Mouse (Mus musculus) forebrain, embryonic 14.5 days (tissue): ENCODE results near the gene Misp. TPM values are rescaled to one million over a fixed set of nuclear protein-coding genes. Genes with fewer than 3 reads are reported as not detected.

Experiments used
- ATAC-seq: fragments of 200-750 bp; cut with Nextera tagmentation; 2 replicates; pipeline ENCODE4 v1.8.0; 2017; ENCODE audit warnings: mild to moderate bottlenecking, moderate library complexity
- DNase-seq: peaks from one replicate; pipeline ENCODE4 v3.0.0-alpha.2; 2015; ENCODE audit warnings: low spot score
- H3K27ac ChIP-seq: fragments of 300-500 bp; sonication (generic); 2 replicates; pipeline ENCODE4 v1.5.1; 2014; ENCODE audit warnings: low read depth, mild to moderate bottlenecking, control low read depth, low read length, moderate library complexity
- H3K27me3 ChIP-seq: fragments of 300-500 bp; sonication (generic); replicated peaks from 2 replicates; pipeline ENCODE4 v1.6.1; 2014; ENCODE audit warnings: low read length, control low read depth, mixed read lengths; ENCODE audit not compliant: control insufficient read depth, insufficient read depth
- H3K36me3 ChIP-seq: fragments of 300-500 bp; sonication (generic); 2 replicates; pipeline ENCODE4 v1.6.1; 2014; ENCODE audit warnings: low read length, control low read depth; ENCODE audit not compliant: control insufficient read depth, insufficient read depth
- H3K4me1 ChIP-seq: fragments of 300-500 bp; sonication (generic); 2 replicates; pipeline ENCODE4 v1.6.1; 2014; ENCODE audit warnings: antibody characterized with exemption, low read length, control low read depth; ENCODE audit not compliant: control insufficient read depth, insufficient read depth
- H3K4me2 ChIP-seq: fragments of 300-500 bp; sonication (generic); 2 replicates; pipeline ENCODE4 v1.6.1; 2014; ENCODE audit warnings: mild to moderate bottlenecking, control low read depth, low read length
- H3K4me3 ChIP-seq: fragments of 300-500 bp; sonication (generic); 2 replicates; pipeline ENCODE4 v1.5.1; 2014; ENCODE audit warnings: low read depth, low read length, control low read depth
- H3K9ac ChIP-seq: fragments of 300-500 bp; sonication (generic); 2 replicates; pipeline ENCODE4 v1.6.1; 2014; ENCODE audit warnings: mild to moderate bottlenecking, low read length, control low read depth, moderate library complexity
- H3K9me3 ChIP-seq: fragments of 300-500 bp; sonication (generic); replicated peaks from 2 replicates; pipeline ENCODE4 v1.6.1; 2016; ENCODE audit warnings: low read length, control low read depth, mixed read lengths; ENCODE audit not compliant: control insufficient read depth
- WGBS: fragments of 180-500 bp; shearing (Covaris S2); extraction: QIAGEN DNeasy Blood & Tissue Kit; methylation state at CpG from one replicate; pipeline ENCODE4 v1.1.7; 2014; 5-methylcytosine and 5-hydroxymethylcytosine counted together
- polyA plus RNA-seq: library from polyadenylated mRNA; unstranded; fragments of >200 nt; fragmentation: Nextera tagmentation; extraction: Ambion mirVana; gene quantifications from 2 replicates; pipeline ENCODE4 v1.2.1, GENCODE M21; 2014

The Misp gene
- polyA plus RNA-seq, 1 experiment from 2014 or later, result 0.41 TPM

GRCm38 (mm10) chr10:79840091-79840490, 19.3 kb downstream of the Misp start:
- H3K9me3 ChIP-seq, result no peaks in the 10 kb centered on the region
- H3K36me3 ChIP-seq, result no peaks in the 10 kb centered on the region
- no peaks in the 10 kb centered on the region; the same call in 1 of the 2 replicates for H3K4me1 ChIP-seq
- WGBS, result 86% methylated on average over 3 of the region's 3 CpGs
- ATAC-seq (no peak), DNase-seq (no peak)
- H3K27ac ChIP-seq, result peak overlapping the region; percentile 22; the same call in 1 of the 2 replicates
- no peak overlapping the region for H3K4me2 ChIP-seq
- no peak overlapping the region for H3K9ac ChIP-seq
- no peaks in the 10 kb centered on the region for H3K27me3 ChIP-seq
- H3K4me3 ChIP-seq, result no peak overlapping the region

GRCm38 (mm10) chr10:79840644-79841551, 20.1 kb downstream of the Misp start:
- Histone ChIP-seq H3K9me3 (no peaks in the 10 kb centered on the region), H3K4me3 (peak overlapping the region; percentile 6), H3K36me3 (no peaks in the 10 kb centered on the region), H3K9ac (peak overlapping the region; percentile 17), H3K27ac (peak overlapping the region; percentile 22; the same call in 1 of the 2 replicates), H3K27me3 (no peaks in the 10 kb centered on the region), H3K4me1 (no peaks in the 10 kb centered on the region; the same call in 1 of the 2 replicates), H3K4me2 (peak overlapping the region; percentile 40)
- peak; percentile 83 for ATAC-seq
- WGBS, result under 1% methylated on average over 23 of the region's 24 CpGs
- DNase-seq, result peak; percentile 72

GRCm38 (mm10) chr10:79842322-79842721, 21.5 kb downstream of the Misp start:
- WGBS, result 74% methylated on average over 3 of the region's 3 CpGs
- Histone ChIP-seq H3K9ac (no peak overlapping the region), H3K9me3 (no peaks in the 10 kb centered on the region), H3K27ac (no peak overlapping the region), H3K27me3 (no peaks in the 10 kb centered on the region), H3K4me3 (no peak overlapping the region), H3K4me2 (no peak overlapping the region), H3K4me1 (no peaks in the 10 kb centered on the region; the same call in 1 of the 2 replicates), H3K36me3 (no peaks in the 10 kb centered on the region)
- DNase-seq (no peak), ATAC-seq (no peak)

GRCm38 (mm10) chr10:79843476-79843875, 22.7 kb downstream of the Misp start:
- Histone ChIP-seq H3K9me3 (no peaks in the 10 kb centered on the region), H3K4me1 (no peaks in the 10 kb centered on the region; the same call in 1 of the 2 replicates), H3K27ac (no peak overlapping the region), H3K4me3 (no peak overlapping the region), H3K9ac (no peak overlapping the region), H3K27me3 (no peaks in the 10 kb centered on the region), H3K4me2 (no peak overlapping the region), H3K36me3 (no peaks in the 10 kb centered on the region)
- DNase-seq (peak; percentile 56), ATAC-seq (no peak)
- WGBS, result 44% methylated on average over 6 of the region's 6 CpGs

GRCm38 (mm10) chr10:79846553-79846952, 25.8 kb downstream of the Misp start:
- Histone ChIP-seq H3K9me3 (no peaks in the 10 kb centered on the region), H3K4me3 (no peak overlapping the region), H3K36me3 (no peaks in the 10 kb centered on the region), H3K27me3 (no peaks in the 10 kb centered on the region), H3K27ac (no peak overlapping the region), H3K9ac (no peak overlapping the region), H3K4me1 (peaks cover under 1% of the 10 kb centered on the region), H3K4me2 (no peak overlapping the region)
- 82% methylated on average over 5 of the region's 5 CpGs for whole genome bisulfite sequencing
- no peak for DNase-seq
- ATAC-seq, result no peak

- 0 out of 2 replicates have a peak overlapping the region, but pooled peaks have one; percentile 9 for H3K27ac ChIP-seq
- ATAC-seq (no peak), DNase-seq (no peak)
- no peaks in the 10 kb centered on the region for H3K27me3 ChIP-seq
- H3K9me3 ChIP-seq, result no peaks in the 10 kb centered on the region
- WGBS, result 86% methylated on average over 8 of the region's 8 CpGs
- H3K4me2 ChIP-seq, result no peak overlapping the region
- H3K9ac ChIP-seq, result no peak overlapping the region
- no peaks in the 10 kb centered on the region for H3K36me3 ChIP-seq
- peaks cover 17% of the 10 kb centered on the region for H3K4me1 ChIP-seq
- no peak overlapping the region for H3K4me3 ChIP-seq
Observed at GRCm38 (mm10) chr10:79849941-79850628, 29.3 kb downstream of the Misp start.

GRCm38 (mm10) chr10:79851653-79852052, 30.9 kb downstream of the Misp start:
- Histone ChIP-seq H3K27ac (peak overlapping the region; percentile 99), H3K4me2 (peak overlapping the region; percentile 90), H3K27me3 (no peaks in the 10 kb centered on the region), H3K4me3 (no peak overlapping the region), H3K9me3 (no peaks in the 10 kb centered on the region), H3K9ac (peak overlapping the region; percentile 72), H3K36me3 (peaks cover 3% of the 10 kb centered on the region; the same call in 1 of the 2 replicates), H3K4me1 (peaks cover 22% of the 10 kb centered on the region)
- DNase-seq (no peak), ATAC-seq (no peak)
- 85% methylated on average over 3 of the region's 3 CpGs for WGBS

GRCm38 (mm10) chr10:79852107-79852789, 31.5 kb downstream of the Misp start:
- DNase-seq, result no peak
- Histone ChIP-seq H3K4me3 (no peak overlapping the region), H3K9me3 (no peaks in the 10 kb centered on the region), H3K36me3 (peaks cover 9% of the 10 kb centered on the region; the same call in 1 of the 2 replicates), H3K9ac (peak overlapping the region; percentile 72), H3K4me2 (peak overlapping the region; percentile 90), H3K27me3 (no peaks in the 10 kb centered on the region), H3K27ac (peak overlapping the region; percentile 99), H3K4me1 (peaks cover 28% of the 10 kb centered on the region)
- WGBS, result 61% methylated on average over 9 of the region's 9 CpGs
- ATAC-seq, result no peak
